Mouse (Mus musculus): ENCODE data around the gene Oser1. TPM values are rescaled to one million over a fixed set of nuclear protein-coding genes. Genes with fewer than 3 reads are reported as not detected.

The Oser1 gene
- polyA plus RNA-seq, 1 experiment, result 39.8 TPM

GRCm38 (mm10) chr2:163428346-163429011 lies 4.0 kb upstream of the Oser1 start:
- Histone ChIP-seq H3K4me3 (ENCODE audit: insufficient read depth, low read length) (no peak overlapping the region), H3K4me1 (ENCODE audit: control insufficient read depth, insufficient read depth, low read length) (no peaks in the 10 kb centered on the region), H3K27ac (ENCODE audit: insufficient read depth, low read length) (no peak overlapping the region)
- TF ChIP-seq CTCF (IDR thresholded peaks at IDR 0.05; ENCODE audit: borderline replicate concordance, insufficient read depth, low read length) (no peak), POLR2A (IDR thresholded peaks at IDR 0.05; ENCODE audit: low read depth, low read length) (no peak)

- no peaks in the 10 kb centered on the region; the same call in 1 of the 2 replicates for H3K4me1 ChIP-seq (ENCODE audit: control insufficient read depth, insufficient read depth, low read length)
- H3K4me3 ChIP-seq (ENCODE audit: insufficient read depth, low read length), result no peak overlapping the region
- TF ChIP-seq CTCF (IDR thresholded peaks at IDR 0.05; ENCODE audit: borderline replicate concordance, insufficient read depth, low read length) (no peak), POLR2A (IDR thresholded peaks at IDR 0.05; ENCODE audit: low read depth, low read length) (no peak; the same call in 1 of the 2 replicates)
- H3K27ac ChIP-seq (ENCODE audit: insufficient read depth, low read length), result no peak overlapping the region
Measured at GRCm38 (mm10) chr2:163422895-163423660, 1.4 kb downstream of the Oser1 start.

GRCm38 (mm10) chr2:163420366-163420886 lies 4.1 kb downstream of the Oser1 start:
- TF ChIP-seq CTCF (IDR thresholded peaks at IDR 0.05; ENCODE audit: borderline replicate concordance, insufficient read depth, low read length) (no peak), POLR2A (IDR thresholded peaks at IDR 0.05; ENCODE audit: low read depth, low read length) (no peak; the same call in 1 of the 2 replicates)
- no peaks in the 10 kb centered on the region; the same call in 1 of the 2 replicates for H3K4me1 ChIP-seq (ENCODE audit: control insufficient read depth, insufficient read depth, low read length)
- peak overlapping the region; percentile 78; the same call in 1 of the 2 replicates for H3K27ac ChIP-seq (ENCODE audit: insufficient read depth, low read length)

GRCm38 (mm10) chr2:163419346-163420045 lies 5.0 kb downstream of the Oser1 start:
- Histone ChIP-seq H3K4me3 (ENCODE audit: insufficient read depth, low read length) (peak overlapping the region; percentile 100), H3K27ac (ENCODE audit: insufficient read depth, low read length) (peak overlapping the region; percentile 78), H3K4me1 (ENCODE audit: control insufficient read depth, insufficient read depth, low read length) (no peaks in the 10 kb centered on the region; the same call in 1 of the 2 replicates)
- TF ChIP-seq POLR2A (IDR thresholded peaks at IDR 0.05; ENCODE audit: low read depth, low read length) (peak; percentile 97), CTCF (IDR thresholded peaks at IDR 0.05; ENCODE audit: borderline replicate concordance, insufficient read depth, low read length) (no peak)

More at GRCm38 (mm10) chr2:163420366-163420886, 4.1 kb downstream of the Oser1 start:
- H3K4me3 ChIP-seq (ENCODE audit: insufficient read depth, low read length), result peak overlapping the region; percentile 99

- H3K4me3 ChIP-seq (ENCODE audit: insufficient read depth, low read length), result peak overlapping the region; percentile 100
- peak overlapping the region; percentile 24 for H3K27ac ChIP-seq (ENCODE audit: insufficient read depth, low read length)
- H3K4me1 ChIP-seq (ENCODE audit: control insufficient read depth, insufficient read depth, low read length), result no peaks in the 10 kb centered on the region; the same call in 1 of the 2 replicates
- no peak for TF ChIP-seq CTCF (IDR thresholded peaks at IDR 0.05; ENCODE audit: borderline replicate concordance, insufficient read depth, low read length)
- TF ChIP-seq POLR2A (IDR thresholded peaks at IDR 0.05; ENCODE audit: low read depth, low read length), result no peak; the same call in 1 of the 2 replicates
Measured at GRCm38 (mm10) chr2:163418841-163419345, 5.6 kb downstream of the Oser1 start.

- H3K4me1 ChIP-seq (ENCODE audit: control insufficient read depth, insufficient read depth, low read length), result peaks cover 3% of the 10 kb centered on the region
- peak overlapping the region; percentile 100 for H3K4me3 ChIP-seq (ENCODE audit: insufficient read depth, low read length)
- TF ChIP-seq CTCF (IDR thresholded peaks at IDR 0.05; ENCODE audit: borderline replicate concordance, insufficient read depth, low read length) (no peak), POLR2A (IDR thresholded peaks at IDR 0.05; ENCODE audit: low read depth, low read length) (no peak)
- H3K27ac ChIP-seq (ENCODE audit: insufficient read depth, low read length), result no peak overlapping the region
Measured at GRCm38 (mm10) chr2:163417830-163418229, 6.7 kb downstream of the Oser1 start.

- Histone ChIP-seq H3K4me3 (ENCODE audit: insufficient read depth, low read length) (no peak overlapping the region), H3K4me1 (ENCODE audit: control insufficient read depth, insufficient read depth, low read length) (peaks cover 3% of the 10 kb centered on the region), H3K27ac (ENCODE audit: insufficient read depth, low read length) (no peak overlapping the region)
- TF ChIP-seq CTCF (IDR thresholded peaks at IDR 0.05; ENCODE audit: borderline replicate concordance, insufficient read depth, low read length) (no peak), POLR2A (IDR thresholded peaks at IDR 0.05; ENCODE audit: low read depth, low read length) (no peak)
Measured at GRCm38 (mm10) chr2:163417026-163417425, 7.5 kb downstream of the Oser1 start.

GRCm38 (mm10) chr2:163412846-163413590 lies 11.5 kb downstream of the Oser1 start:
- peak overlapping the region; percentile 73; the same call in 1 of the 2 replicates for H3K27ac ChIP-seq (ENCODE audit: insufficient read depth, low read length)
- no peak overlapping the region for H3K4me3 ChIP-seq (ENCODE audit: insufficient read depth, low read length)
- TF ChIP-seq POLR2A (IDR thresholded peaks at IDR 0.05; ENCODE audit: low read depth, low read length) (no peak), CTCF (IDR thresholded peaks at IDR 0.05; ENCODE audit: borderline replicate concordance, insufficient read depth, low read length) (no peak)
- H3K4me1 ChIP-seq (ENCODE audit: control insufficient read depth, insufficient read depth, low read length), result peaks cover 3% of the 10 kb centered on the region; the same call in 1 of the 2 replicates
